Mouse (Mus musculus) kidney, postnatal 25 days (tissue): ENCODE data around the gene Retreg1.
A peak's percentile ranks its signal among the peaks of the same experiment; 100 is the strongest.
"Not testable (repeated sequence)": the region's sequence is repeated elsewhere in the genome, so short reads cannot be mapped to it uniquely, and the experiment has no call there.

Experiments used
- DNase-seq, 2 experiments: peaks; one replicate each; pipeline ENCODE4 v3.0.0; 2021; ENCODE audit warnings: mixed read lengths in 2 of 2

Gene Retreg1

GRCm38 (mm10) chr15:25949696-25950095 is 106.7 kb downstream of the Retreg1 start:
- no peak for DNase-seq

GRCm38 (mm10) chr15:25950584-25950983 is 107.6 kb downstream of the Retreg1 start:
- no peak for DNase-seq

- no peak for DNase-seq
Observed at GRCm38 (mm10) chr15:25951037-25951436, 108.1 kb downstream of the Retreg1 start.

GRCm38 (mm10) chr15:25956001-25956400 is 113.0 kb downstream of the Retreg1 start:
- DNase-seq: no peak

DNA sequence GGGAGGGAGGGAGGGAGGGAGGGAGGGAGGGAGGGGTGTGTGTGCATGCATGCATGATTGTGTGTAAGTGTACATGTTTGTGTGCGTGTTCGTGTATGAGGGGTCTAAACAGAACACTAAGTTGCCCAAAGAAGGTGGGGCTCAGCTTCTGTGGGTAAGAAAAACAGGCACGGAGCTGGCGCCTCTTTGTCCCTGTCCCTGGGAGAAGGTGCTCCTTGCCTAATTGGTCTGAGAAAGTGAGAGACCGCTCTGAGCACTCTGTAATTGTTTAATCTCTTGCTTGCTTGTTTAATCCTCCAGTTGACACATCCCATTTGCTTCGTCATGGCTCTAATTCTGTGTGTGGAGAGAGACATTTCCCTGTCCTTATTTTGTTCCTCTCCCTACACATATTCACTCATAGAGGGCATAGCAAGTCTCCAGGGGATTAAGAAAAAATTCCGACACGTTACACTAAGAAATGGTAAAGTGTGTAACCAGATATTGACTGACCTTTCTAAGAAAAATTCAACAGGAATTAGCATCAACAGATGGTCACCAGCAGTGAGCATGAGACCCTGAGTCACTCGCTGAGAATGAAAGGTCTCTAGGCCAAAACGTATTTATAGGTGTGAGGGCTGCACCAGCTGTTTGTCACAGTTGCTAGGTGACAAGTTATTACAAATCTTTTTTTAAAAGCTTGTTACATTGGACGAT is 113.6 kb downstream of the Retreg1 start:
- peak; percentile 27 to 68 for DNase-seq

- no peak for DNase-seq
Observed at GRCm38 (mm10) chr15:25957651-25958050, 114.7 kb downstream of the Retreg1 start.

DNA sequence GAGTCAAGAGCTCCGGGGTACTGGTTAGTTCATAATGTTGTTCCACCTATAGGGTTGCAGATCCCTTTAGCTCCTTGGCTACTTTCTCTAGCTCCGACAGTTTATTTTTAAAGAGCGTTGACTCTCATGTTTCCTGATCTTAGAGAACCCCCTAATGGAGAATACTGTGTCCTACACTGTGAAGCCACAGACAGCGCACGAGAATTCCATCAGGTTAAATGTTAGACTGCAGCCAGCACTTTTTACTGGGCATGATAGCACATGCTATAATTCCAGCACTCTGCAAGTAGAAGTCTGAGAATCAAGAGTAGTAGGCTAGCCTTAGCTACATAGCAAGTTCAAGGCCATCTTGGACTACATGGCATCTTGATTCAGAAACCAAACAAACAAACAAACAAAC is 116.4 kb downstream of the Retreg1 start:
- DNase-seq: peak; percentile 28 to 35

DNA sequence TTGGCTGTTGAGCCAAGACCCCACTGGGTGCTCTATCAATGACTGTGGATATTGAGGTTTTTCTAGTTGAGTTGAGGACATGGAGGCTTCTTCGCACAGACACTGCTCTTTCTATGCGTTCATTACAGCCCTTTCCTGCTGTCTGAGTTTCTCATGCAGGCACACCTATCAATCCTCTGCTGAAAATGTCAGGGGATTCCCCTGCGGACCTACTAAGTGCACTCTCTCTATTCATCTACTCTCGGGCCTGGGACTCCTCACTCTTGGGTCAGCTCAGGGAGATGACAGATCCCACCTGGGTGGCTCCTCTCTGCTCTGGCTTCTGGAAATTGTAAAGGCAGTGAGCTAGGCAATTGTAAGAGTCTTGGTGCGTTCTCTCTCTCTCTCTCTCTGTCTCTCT is 117.3 kb downstream of the Retreg1 start:
- peak in 1 of 2 experiments; percentile 33 for DNase-seq

GRCm38 (mm10) chr15:25966220-25966774 is 123.3 kb downstream of the Retreg1 start:
- DNase-seq: no peak

DNA sequence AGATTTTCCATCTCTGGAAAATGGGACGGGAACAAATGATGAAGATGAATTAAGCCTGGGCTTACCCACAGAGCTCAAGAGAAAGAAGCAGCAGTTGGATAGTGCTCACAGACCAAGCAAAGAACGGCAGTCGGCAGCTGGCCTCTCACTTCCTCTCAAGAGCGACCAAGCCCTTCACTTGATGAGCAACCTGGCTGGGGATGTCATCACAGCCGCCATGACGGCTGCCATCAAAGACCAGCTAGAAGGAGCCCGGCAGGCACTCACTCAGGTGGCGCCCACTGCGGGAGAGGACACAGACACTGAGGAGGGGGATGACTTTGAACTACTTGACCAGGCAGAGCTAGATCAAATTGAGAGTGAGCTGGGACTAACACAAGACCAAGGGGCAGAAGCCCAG is 128.6 kb downstream of the Retreg1 start:
- no peak for DNase-seq

DNA sequence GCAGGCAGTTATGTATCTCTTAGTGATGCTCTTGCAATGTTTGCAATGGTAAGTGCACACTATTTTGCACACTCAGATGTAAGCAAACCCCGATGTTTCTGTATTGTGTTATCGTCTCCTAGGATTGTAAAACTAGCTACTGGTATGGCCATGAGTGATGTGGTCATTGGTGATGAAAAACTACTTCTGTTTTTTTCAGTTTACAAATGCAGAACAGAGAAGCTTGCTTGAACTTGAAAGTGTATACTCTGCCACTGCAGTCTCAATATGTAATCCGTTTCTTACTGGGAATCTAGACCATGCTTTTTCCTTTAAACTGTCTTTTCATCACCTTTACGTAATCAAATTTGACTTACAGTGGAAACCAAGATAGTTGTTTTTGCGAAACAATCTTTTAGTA is 129.8 kb downstream of the Retreg1 start:
- no peak for DNase-seq

GRCm38 (mm10) chr15:25974352-25974751 is 131.4 kb downstream of the Retreg1 start:
- DNase-seq: no peak

- no peak for DNase-seq
Observed at GRCm38 (mm10) chr15:25975810-25976209, 132.8 kb downstream of the Retreg1 start.

- not testable (repeated sequence) for DNase-seq
Observed at GRCm38 (mm10) chr15:25983614-25984013, 140.6 kb downstream of the Retreg1 start.

GRCm38 (mm10) chr15:25984067-25984733 is 141.2 kb downstream of the Retreg1 start, which contains the start of gene Zfp622:
Gene Zfp622, plus strand, starts transcription at chr15:25984366.
- DNase-seq: peak; percentile 95 to 98

- DNase-seq: peak; percentile 11 to 62
Observed at GRCm38 (mm10) chr15:25984734-25985492, 141.9 kb downstream of the Retreg1 start.

GRCm38 (mm10) chr15:25992992-25993727 is 150.2 kb downstream of the Retreg1 start:
- peak; percentile 42 to 81 for DNase-seq

GRCm38 (mm10) chr15:25995521-25995920 is 152.5 kb downstream of the Retreg1 start:
- DNase-seq: no peak

- DNase-seq: not testable (repeated sequence)
Observed at GRCm38 (mm10) chr15:25999545-25999944, 156.6 kb downstream of the Retreg1 start.

GRCm38 (mm10) chr15:26008621-26009020 is 165.6 kb downstream of the Retreg1 start:
- no peak for DNase-seq

GRCm38 (mm10) chr15:26012891-26013290 is 169.9 kb downstream of the Retreg1 start:
- no peak for DNase-seq

GRCm38 (mm10) chr15:26015979-26016665 is 173.1 kb downstream of the Retreg1 start:
- DNase-seq: peak; percentile 53 to 63
